Mouse (Mus musculus) frontal cortex, adult (tissue): ENCODE data around the gene Gm21905.

Source experiments
- ATAC-seq: cut with Nextera tagmentation; 2 replicates; pipeline ENCODE4 v1.9.2; 2017; ENCODE audit warnings: mild to moderate bottlenecking, moderate library complexity, mixed read lengths; ENCODE audit not compliant: low TSS enrichment

The Gm21905 gene

DNA sequence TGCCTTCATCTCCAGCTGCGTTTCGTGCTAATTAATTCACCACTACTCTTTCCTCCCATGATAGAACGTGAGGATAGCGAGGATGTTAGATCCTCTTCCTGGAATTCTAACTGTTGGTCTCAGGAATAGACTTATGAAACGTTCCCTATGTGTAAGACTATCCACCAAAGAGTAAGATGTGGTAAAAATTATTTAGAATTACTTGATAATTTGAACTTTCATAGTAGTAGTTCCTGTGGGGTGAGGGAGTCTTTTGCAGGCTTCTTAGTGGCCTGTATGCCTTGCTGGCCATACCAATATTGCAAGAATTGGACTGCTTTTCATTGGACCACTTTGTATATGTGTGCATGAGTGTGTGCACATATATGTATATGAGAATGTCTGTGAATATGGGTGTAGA is at the start of gene Gm21905:
Gene Gm21905 (minus strand): TSS at position 101 of the 400 bp plus-strand sequence.
- ATAC-seq: no peak

DNA sequence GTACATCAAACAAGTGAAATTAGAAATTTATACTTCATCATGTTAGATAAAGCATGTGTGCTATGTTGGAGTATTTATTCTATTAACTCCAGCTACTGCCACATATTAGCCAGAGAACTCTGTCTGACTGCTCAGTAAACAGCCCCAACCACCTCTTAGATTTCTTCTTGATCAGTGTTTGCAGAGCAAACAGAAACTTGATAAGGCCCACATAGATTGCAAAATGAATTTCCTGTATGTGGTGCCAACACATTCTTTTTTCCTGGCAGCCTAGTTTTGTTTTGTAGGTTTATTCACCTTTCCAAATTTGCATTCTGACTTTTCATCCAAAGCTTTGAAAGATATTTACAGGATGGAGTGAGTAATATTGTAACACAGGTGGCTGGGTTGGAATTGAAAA is 44.2 kb upstream of the Gm21905 start:
- ATAC-seq: no peak

DNA sequence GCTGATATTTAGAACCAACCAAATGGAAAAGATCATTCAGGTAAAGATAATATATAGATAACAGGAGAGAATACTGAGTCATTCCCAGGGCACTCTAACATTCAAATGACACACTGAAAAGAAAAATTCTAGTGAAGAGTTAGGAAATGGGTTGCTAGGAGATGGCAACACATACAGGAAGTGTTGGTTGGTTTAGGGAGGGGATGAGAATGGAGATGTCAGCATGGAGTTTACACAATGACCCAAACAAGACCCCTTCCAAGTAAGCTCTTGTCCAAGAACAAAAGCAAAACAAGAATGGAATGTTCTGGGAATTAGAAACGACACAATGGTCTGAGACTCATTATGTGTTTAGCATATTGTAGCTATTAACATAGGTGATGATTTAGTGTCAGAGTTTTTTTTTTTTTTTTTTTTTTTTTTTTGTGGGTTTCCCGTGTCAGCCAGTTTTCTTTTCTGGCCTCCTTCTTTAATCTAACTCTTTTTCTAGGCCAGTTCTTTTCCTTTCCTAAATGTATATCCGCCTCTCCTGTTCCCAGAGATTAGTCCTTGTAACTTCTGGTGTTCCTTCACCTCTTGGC is 35.8 kb upstream of the Gm21905 start:
- no peak for ATAC-seq

DNA sequence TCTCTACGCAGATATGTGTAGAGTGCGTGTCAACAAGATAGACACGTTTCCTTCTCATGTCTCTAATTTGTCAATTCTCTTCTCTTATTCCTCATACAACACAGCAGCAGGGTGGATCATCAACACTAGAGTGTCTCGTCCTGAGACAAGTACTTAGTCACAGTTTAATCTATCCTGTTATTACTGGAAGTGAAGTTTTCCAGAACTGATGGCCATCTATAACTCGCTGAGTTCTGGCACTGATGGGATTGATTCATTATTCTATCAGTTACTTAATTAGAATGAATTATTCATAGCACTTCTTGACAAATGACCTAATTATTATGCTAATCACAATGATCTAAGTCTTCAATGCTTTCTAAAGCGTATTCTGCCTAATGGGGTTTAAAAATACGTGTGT is 23.3 kb upstream of the Gm21905 start:
- no peak for ATAC-seq

DNA sequence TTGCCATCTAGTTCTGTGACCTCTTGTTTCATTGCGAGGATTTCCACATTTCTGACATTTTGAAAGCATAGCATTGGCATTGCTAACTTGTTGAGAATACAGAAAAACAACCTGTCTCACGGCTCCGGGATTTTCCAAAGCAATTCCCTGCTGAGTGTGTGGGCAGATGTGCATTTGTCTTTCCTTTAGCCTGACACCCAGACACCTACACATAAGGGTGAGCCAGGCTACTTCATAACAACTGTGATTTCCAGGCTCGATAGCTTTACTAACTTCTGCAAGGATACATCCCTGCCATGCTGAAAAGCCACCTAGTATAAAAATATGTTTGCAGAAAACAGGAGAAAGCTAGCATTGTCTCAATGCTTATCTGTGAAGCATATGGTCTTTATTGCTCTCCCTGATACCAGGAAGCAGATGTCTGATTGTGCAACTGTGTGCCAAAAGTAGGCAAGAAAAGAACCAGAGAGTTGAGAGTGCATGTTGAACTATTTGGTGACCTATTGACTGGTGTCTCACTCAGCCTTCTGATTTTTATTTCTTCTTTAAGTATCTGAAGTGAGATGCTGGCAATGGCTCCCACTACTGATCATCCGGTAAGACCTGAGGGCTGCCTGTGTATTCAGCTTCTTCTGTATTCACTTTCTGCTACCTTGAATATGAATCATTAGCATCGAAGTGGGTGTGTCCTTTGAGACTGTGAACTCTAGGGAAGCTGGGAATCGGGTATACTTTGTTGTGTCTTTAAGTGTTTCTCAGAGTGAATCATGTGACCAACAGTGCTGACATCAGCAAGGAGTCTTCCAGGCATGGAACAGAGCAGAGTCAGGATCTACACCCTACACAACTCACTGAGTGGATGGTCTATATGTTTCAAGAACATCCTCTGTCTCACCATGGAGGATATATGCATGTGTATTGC is 15.7 kb upstream of the Gm21905 start:
- ATAC-seq: peak; percentile 91

DNA sequence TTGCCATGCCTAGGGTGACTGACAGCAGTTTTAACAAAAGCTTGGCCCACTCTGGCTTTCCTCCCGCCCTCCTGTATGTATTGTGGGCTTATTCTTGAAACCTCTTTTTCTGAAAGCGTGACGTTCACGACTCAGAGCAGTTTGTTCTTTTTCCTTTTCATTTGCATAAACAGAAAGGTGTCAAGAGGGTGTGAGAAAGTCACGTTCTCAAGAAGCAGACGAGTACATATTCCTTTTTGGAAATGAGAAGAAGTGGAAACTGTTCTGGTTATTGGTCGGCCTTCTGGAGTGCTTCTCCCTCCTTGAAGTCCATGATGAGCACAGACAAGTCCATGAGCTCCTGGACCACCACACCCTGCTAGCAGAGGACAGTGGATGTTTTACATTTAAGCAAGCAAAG is 9.3 kb upstream of the Gm21905 start:
- peak; percentile 52 for ATAC-seq

DNA sequence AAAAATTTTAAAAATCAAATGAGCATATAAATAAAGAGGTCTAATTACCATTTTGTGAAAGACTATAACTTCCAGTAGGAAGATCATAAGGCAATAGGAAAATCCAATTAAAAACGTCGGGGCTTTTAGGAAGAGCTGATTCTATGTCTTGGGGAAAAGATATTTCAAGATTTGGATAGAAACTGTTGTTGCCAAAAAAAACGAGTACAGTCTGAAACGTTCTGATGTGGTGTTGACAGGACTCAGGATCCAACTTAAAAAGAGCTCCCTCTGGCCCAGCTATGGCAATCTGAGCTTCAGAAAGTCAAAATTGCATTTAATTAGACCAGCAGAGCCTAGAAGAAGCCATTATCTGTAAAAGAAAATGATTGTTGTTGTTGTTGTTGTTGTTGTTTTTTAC is 7.9 kb upstream of the Gm21905 start:
- ATAC-seq: peak; percentile 84

DNA sequence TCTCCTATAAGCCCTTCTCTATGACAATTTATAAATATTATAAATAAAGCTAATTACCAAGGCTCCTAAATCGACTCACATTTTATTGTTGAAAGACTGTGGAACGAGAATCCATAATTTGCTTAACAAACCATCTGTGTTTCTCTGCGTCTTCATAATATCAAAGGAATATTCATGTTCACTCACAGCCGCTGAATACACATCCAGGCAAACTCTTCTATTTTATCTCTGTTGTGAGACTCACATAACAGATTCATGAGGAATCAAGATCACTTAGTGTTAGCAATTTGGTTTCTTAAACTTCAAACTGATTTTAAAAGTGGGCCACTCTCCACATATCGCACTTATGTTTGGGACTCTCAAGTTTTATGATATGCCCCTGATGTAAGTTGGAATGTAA is 1.9 kb upstream of the Gm21905 start:
- ATAC-seq: peak; percentile 59; the same call in 1 of the 2 replicates

DNA sequence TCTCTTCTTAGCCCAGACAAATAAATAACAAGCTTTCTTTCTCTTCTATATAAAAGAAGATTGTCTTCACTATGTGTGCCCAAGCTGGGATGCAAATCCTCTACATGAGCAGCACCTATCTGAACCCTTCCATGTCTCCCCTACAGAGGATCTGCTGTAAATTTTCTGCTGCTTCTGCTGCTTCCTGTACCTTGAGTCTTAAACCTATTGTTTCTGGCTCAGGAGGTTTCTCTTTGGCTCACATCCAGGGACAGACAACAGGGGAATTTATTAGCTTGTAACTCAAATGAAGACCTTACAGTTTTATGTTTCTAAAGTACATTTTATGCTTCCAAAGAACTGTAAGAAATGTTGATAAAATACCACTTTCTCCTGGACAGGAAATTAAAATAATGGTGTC is 785 bp upstream of the Gm21905 start:
- no peak for ATAC-seq

DNA sequence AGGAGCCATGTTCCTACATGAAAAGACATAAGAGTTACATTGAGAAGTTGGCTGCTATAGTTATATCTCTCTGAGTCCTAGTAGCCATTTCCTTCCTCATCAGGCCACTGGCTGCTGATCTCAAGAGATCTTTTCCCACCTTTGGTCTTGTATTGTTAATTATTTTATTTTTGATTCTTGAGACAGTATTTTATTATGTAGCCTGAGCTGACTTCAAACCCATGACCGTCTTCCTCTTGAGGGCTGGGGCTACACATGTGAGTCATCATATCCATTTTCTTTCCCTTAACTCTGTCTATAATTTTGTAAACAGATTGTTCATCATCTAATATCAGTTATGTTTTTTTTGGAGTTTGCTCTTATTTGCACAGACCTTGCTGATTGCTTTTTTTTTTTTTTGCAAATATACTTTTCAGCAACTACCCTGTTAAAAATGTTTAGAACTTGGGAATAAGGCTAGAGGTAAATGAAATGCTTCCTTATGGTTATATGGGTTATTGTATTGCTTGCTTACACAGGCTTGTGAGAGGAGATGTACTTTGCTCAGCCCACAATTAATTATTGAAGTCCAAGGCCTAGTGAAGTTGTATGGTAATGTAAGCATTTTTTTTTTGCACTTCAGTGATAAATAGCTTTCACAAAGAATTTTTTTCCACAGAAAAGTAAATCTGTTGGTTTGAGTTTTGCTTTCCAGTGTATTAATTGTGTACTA is 2.0 kb downstream of the Gm21905 start:
- no peak for ATAC-seq

DNA sequence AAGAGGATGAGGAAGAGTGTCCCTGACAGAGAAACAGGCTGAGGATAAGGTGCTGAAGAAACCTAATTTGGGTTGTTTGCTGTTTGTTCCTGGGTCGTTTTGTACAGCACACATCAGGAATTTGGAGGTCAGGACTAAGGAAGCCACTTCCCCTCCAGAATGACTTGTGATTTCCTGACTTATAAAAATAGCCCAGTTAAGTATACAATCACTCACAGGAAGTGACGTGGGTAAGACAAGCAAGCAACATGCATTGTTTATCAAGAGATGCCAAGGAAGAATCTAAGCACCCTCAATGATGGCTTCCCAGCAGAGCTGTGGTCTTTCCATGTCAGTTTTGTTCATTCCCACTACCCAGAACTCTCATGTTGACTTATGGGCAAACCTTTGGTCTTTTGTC is 3.0 kb downstream of the Gm21905 start:
- no peak for ATAC-seq

DNA sequence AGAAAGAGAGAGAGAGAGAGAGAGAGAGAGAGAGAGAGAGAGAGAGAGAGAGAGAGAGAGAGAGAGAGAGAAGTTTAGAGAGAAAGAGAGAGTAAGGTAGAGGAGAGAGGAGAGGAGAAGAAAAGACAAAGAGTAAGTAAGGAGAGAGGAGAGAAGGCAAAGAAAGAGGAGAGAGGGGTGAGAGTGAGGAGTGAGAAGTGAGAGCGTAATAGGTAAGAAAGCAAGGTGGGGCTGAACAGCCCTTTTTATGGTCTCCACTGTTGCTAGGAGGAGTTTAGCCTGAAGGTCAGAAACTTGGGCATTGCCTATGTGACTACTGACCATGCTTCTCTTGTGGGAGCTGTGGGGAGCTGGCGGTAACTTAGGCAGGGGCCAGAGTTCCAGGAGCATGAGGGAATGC is 4.9 kb downstream of the Gm21905 start, which contains the start of gene Gm5108:
Gene Gm5108 (plus strand): TSS at position 301 of the 400 bp plus-strand sequence.
- no peak for ATAC-seq

DNA sequence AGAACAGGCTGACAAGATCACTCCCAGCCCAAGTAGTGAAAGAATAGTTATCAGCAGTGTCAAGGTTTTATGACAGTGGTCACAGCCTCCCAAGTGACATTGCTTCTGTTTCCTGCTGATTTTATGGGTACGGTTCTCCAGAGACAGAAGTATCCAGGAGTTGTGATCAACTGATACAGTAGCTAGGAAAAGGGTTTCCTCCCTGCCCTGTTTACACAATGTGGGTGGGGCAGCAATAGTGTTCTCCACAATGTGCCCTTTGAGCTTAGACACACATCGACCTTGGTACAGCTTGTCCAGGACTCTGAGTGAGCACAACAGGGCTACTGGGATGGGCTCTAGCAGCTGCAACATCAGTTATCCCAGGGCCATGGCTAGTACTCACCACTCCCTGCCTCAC is 14.6 kb downstream of the Gm21905 start:
- no peak for ATAC-seq

DNA sequence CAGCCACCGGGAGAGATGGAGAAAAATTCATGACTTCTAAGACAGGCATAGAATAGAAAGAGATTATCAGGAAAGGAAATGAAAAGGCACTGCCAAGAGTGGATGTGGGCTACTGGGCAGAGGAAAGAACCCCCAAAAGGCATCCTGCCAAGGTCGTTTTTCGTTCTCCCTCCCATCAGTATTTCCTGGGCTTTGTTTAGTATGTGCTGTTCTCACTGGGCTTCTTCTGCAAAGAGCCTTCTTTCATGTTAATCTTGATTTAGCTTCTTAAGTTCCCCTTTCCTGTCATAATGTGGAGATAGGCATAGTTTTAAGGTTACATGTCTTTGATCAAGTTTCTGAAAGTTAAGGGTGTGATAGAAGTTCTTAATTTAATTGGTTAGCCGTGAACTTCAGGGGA is 15.6 kb downstream of the Gm21905 start:
- ATAC-seq: no peak

DNA sequence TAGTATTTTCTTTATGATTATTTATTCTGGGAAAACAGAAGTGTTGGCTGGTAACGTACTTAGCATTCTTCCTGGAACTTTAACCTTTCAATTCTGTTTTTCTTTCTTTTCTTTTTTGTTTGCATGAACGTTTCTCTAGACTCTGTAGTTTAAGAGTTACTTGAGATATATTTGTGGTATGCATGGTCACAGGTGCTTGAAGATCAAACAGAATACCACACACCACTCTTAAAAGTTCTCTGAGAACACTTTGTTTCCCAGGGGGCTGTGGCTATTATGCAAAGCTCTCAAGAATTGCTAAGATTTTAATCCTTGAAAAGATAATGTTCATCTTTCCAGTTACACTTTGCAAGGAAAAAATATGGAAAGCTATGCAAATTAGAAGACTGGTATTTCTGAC is 41.7 kb downstream of the Gm21905 start:
- no peak for ATAC-seq

DNA sequence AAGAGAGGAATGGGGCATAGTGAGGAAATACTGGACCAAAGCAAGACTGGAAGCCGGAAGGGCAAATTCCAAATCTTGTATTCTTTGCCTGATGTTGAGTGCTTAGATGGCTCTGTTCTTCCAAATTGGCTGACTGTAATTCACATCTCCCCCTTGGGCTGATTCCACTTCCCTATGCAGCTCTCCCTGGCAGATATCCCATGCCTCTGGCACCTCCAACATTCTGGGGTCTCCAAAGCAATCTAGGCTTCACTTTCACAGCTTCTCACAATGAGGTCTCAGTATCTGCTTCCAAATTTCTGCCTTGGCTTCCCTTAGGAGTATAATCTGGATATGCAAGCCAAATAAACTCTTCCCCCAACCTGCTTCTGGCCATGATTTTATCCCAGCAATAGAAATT is 47.3 kb downstream of the Gm21905 start:
- no peak for ATAC-seq

DNA sequence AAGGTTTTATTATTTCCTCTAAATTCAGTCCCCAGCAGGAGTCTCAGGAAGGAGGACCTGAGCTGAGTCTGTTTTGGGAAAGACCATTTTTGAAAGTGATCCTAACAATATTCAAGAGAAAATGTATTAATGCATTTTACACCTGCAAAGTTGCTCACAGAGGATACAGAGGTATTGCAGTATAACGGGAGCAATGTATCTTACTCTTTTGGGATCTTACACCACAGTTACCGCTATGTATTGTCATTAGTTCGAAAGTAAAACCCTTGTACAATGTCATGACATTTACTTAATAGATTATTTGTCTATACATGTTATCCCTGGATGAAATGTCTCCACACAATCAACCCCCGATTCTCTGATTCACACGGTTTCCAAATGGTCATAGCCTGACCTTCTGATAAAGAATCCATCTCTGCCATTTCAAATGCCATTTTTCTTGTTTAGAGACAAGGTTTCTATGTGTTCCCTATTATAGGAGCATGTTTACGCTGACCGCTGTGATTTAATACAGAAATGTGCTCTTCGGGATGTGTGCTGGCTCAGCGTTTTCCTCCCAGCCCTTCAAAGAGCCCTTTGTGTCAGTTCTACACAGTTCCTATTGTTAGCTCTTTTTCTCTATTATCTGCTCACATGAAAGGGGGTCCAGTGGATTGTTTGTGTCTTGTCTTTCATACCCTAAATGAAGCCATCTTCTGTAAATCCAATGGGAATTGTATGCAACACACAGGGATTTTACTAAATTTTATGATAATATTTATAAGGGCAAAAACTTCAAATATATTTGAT is 61.6 kb downstream of the Gm21905 start:
- peak; percentile 69 for ATAC-seq

DNA sequence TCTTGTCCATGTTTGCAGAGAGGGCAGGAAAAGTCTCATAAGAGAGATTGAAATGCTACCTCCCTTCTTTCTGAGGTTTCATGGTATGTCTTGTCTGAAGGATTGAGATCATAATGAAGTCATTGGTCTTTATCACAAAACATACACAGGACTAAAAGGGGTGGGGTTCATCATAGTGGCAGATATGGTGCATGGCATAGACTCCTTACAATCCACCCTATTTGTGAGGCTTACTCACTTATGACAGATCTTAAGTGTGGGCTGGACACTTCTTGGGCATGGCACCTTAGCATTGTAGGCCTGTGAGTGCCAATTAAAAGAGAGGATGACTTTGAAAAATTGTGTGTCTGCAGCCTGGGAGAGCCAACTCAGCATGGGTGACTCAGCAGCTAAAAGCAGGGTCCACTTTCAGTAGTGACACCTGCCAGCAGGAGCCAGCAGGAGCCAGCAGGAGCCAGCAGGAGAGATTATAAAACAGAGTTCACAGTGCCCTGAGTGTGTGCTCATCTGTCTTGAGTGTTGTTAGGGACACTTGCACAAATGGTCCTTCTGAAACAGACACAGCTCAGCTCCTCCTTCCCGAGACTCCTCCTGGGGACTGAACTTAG is 62.6 kb downstream of the Gm21905 start:
- no peak for ATAC-seq
